Mouse (Mus musculus) hindbrain, embryonic 16.5 days (tissue): ENCODE results near the gene Nadk2. TPM values are rescaled to one million over a fixed set of nuclear protein-coding genes. Genes with fewer than 3 reads are reported as not detected.

Source experiments
- ATAC-seq: fragments of 200-750 bp; cut with Nextera tagmentation; 2 replicates; pipeline ENCODE4 v1.8.0; 2017; ENCODE audit warnings: moderate TSS enrichment, moderate library complexity
- H3K27ac ChIP-seq: fragments of 300-500 bp; sonication (generic); 2 replicates; pipeline ENCODE4 v1.5.1; 2014; ENCODE audit warnings: low read depth, mild to moderate bottlenecking, control low read depth, low read length, moderate library complexity
- H3K27me3 ChIP-seq: fragments of 300-500 bp; sonication (generic); replicated peaks from 2 replicates; pipeline ENCODE4 v1.6.1; 2014; ENCODE audit warnings: low read length; ENCODE audit not compliant: control insufficient read depth, insufficient read depth
- H3K36me3 ChIP-seq: fragments of 300-500 bp; sonication (generic); 2 replicates; pipeline ENCODE4 v1.6.1; 2014; ENCODE audit warnings: mild to moderate bottlenecking, low read length, moderate library complexity, mixed read lengths; ENCODE audit not compliant: control insufficient read depth, insufficient read depth
- H3K4me1 ChIP-seq: fragments of 300-500 bp; sonication (generic); 2 replicates; pipeline ENCODE4 v1.6.1; 2014; ENCODE audit warnings: low read depth, low read length; ENCODE audit not compliant: control insufficient read depth, insufficient read depth
- H3K4me2 ChIP-seq: fragments of 300-500 bp; sonication (generic); 2 replicates; pipeline ENCODE4 v1.6.1; 2014; ENCODE audit warnings: mild to moderate bottlenecking, low read length, control low read depth, moderate library complexity
- H3K4me3 ChIP-seq: fragments of 300-500 bp; sonication (generic); 2 replicates; pipeline ENCODE4 v1.5.1; 2014; ENCODE audit warnings: mild to moderate bottlenecking, low read length, control low read depth, moderate library complexity
- H3K9ac ChIP-seq: fragments of 300-500 bp; sonication (generic); 2 replicates; pipeline ENCODE4 v1.6.1; 2014; ENCODE audit warnings: low read depth, mild to moderate bottlenecking, control low read depth, low read length, moderate library complexity
- H3K9me3 ChIP-seq: fragments of 300-500 bp; sonication (generic); 2 replicates; pipeline ENCODE4 v1.6.1; 2014; ENCODE audit warnings: mild to moderate bottlenecking, low read length, moderate library complexity; ENCODE audit not compliant: control insufficient read depth
- WGBS: fragments of 180-500 bp; shearing (Covaris S2); extraction: QIAGEN DNeasy Blood & Tissue Kit; methylation state at CpG from one replicate; pipeline ENCODE4 v1.1.7; 2014; 5-methylcytosine and 5-hydroxymethylcytosine counted together
- polyA plus RNA-seq: library from polyadenylated mRNA; unstranded; fragments of >200 nt; fragmentation: Nextera tagmentation; extraction: Ambion mirVana; gene quantifications from 2 replicates; pipeline ENCODE4 v1.2.1, GENCODE M21; 2015

The Nadk2 gene
- polyA plus RNA-seq, 1 experiment from 2014 or later = 27.1 TPM

DNA sequence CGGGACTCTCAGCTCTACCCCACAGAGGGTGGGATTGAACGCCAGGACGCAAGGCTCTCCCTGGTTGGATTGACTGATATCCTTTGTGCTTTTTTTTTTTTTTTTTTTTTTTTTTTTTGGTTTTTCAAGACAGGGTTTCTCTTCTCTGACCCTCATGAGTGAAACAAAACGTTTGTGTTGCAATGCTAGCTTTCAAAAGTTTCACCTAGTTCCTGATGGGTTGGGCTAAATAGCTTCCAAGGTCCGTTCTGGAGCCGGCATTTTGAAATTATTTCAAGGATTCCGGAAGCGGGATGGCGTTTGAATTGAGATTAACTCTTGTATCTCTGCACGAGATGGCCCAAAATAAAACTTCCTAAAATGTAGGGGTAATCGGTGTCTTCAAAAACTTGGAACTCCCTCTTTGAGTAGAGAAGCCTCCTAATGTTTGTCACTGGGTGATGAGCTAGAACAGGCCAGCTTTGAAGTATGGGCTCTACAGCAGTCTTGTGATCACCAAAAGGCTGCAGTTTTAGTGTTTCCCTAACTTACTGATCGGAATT lies 2.1 kb downstream of the Nadk2 start:
- WGBS = 51% methylated on average over 12 of the region's 12 CpGs
- no peak overlapping the region for H3K27ac ChIP-seq

DNA sequence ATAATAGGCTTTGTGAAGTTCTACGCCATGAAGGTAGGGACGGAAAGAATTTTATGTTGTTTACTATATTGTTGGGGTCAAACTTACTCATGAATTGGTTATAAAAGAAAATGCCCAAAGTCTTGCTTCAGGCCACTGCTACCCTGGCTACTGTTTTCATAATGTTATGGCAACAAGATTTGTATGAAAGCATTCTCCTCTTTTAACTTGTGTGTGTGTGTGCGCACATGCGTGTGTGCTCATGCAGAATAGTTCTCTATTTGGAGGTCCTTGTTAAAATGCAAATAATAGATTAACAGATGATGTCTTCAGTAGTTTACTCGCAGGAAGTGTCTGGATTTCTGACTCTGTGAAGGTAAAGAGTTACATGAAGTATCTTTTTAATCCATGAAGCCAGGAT lies 2.6 kb downstream of the Nadk2 start:
- ATAC-seq = no peak
- H3K27ac ChIP-seq = no peak overlapping the region
- no peak overlapping the region for H3K9ac ChIP-seq
- H3K4me1 ChIP-seq = peaks cover 27% of the 10 kb centered on the region
- no peaks in the 10 kb centered on the region for H3K9me3 ChIP-seq
- WGBS = 77% methylated on average over 5 of the region's 5 CpGs
- H3K4me3 ChIP-seq = no peak overlapping the region; the same call in 1 of the 2 replicates
- no peaks in the 10 kb centered on the region for H3K27me3 ChIP-seq
- H3K36me3 ChIP-seq = no peaks in the 10 kb centered on the region
- peak overlapping the region; percentile 80 for H3K4me2 ChIP-seq

More for the DNA sequence above, 2.1 kb downstream of the Nadk2 start:
- no peak for ATAC-seq
- H3K4me1 ChIP-seq = peaks cover 27% of the 10 kb centered on the region
- H3K9me3 ChIP-seq = no peaks in the 10 kb centered on the region
- no peaks in the 10 kb centered on the region for H3K27me3 ChIP-seq
- H3K4me2 ChIP-seq = peak overlapping the region; percentile 80
- H3K4me3 ChIP-seq = peak overlapping the region; percentile 97
- H3K9ac ChIP-seq = 0 out of 2 replicates have a peak overlapping the region, but pooled peaks have one; percentile 27
- no peaks in the 10 kb centered on the region for H3K36me3 ChIP-seq

DNA sequence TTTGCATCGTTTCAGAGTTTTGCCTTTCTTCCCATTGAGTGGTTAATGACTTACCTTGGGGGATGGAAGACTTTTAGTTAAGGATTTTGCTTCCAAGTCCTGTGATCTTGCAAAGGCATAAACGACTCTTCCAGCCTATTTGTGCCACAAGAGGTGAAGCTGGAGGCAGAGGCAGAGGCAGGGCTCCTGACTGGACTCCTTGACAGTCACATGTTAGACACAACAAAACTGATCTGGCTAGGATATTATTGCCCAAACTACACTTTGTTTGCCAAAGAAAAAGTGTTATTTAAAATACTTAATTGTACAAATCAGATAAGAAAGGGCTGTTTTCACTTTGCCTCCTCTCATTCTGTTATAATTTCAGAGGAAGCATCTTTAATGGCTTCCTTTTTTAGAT lies 3.1 kb downstream of the Nadk2 start:
- Histone ChIP-seq H3K36me3 (no peaks in the 10 kb centered on the region), H3K27ac (no peak overlapping the region), H3K9ac (no peak overlapping the region), H3K27me3 (no peaks in the 10 kb centered on the region), H3K4me2 (no peak overlapping the region), H3K4me3 (no peak overlapping the region), H3K9me3 (no peaks in the 10 kb centered on the region), H3K4me1 (peaks cover 27% of the 10 kb centered on the region)
- 37% methylated on average over 2 of the region's 2 CpGs for WGBS
- no peak for ATAC-seq

DNA sequence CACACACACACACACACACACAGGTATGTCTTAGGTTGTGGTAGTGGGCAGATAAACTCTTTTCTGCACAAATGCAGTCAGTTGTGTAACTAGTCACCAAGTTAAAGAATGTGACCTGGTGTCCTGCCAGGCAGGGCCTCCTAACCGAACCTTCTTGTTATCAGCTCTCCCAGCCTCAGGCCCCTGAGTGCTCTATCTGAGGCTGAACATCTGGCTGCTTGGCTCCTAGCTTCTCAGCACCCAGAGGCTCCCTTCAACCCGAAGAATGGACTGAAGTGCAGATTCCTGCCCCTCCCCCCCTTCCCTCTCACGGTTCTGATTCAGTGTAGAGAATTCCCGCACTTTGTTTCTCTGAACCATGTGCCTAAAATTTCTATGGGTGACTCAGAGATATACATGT lies 3.6 kb downstream of the Nadk2 start:
- H3K9ac ChIP-seq = no peak overlapping the region
- no peak for ATAC-seq

DNA sequence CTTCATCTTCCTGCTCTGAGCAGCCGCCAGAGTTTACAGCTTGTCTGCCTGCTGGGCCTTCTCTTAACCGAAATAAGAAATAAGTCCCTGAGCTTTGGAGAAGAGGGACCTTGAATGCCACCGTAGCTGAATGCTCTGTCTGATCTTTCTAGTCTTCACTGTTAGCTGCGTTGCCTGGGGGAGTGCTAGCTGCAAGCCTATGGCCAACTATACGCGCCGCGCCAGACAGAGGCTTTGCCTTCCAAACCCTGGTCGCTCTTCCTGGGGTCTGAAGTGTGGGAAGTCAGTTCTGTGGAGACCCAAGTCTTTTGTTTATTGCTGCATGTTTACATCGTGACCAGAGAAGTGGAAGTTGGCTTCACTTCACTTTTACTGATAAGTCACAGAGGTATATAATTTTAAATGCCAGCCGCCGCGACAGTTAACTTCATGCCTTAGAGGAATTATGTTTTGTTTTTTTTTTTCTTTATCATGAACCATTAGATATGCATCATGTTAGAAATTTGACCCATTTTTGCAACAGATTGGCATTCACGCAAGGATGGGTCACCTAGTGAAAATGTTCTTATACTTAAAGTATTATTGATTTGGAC lies 4.6 kb downstream of the Nadk2 start:
- H3K27me3 ChIP-seq = no peaks in the 10 kb centered on the region
- no peaks in the 10 kb centered on the region for H3K36me3 ChIP-seq
- H3K4me1 ChIP-seq = peaks cover 21% of the 10 kb centered on the region
- WGBS = 80% methylated on average over 14 of the region's 14 CpGs
- no peak overlapping the region for H3K4me2 ChIP-seq
- H3K9ac ChIP-seq = no peak overlapping the region
- no peaks in the 10 kb centered on the region for H3K9me3 ChIP-seq
- ATAC-seq = no peak
- no peak overlapping the region for H3K27ac ChIP-seq
- H3K4me3 ChIP-seq = no peak overlapping the region

More for the DNA sequence above, 3.6 kb downstream of the Nadk2 start:
- H3K27ac ChIP-seq = no peak overlapping the region
- H3K4me1 ChIP-seq = peaks cover 27% of the 10 kb centered on the region
- no peaks in the 10 kb centered on the region for H3K36me3 ChIP-seq
- H3K4me2 ChIP-seq = no peak overlapping the region; the same call in 1 of the 2 replicates
- H3K4me3 ChIP-seq = no peak overlapping the region
- no peaks in the 10 kb centered on the region for H3K9me3 ChIP-seq
- 18% methylated on average over 4 of the region's 4 CpGs for WGBS
- H3K27me3 ChIP-seq = no peaks in the 10 kb centered on the region

DNA sequence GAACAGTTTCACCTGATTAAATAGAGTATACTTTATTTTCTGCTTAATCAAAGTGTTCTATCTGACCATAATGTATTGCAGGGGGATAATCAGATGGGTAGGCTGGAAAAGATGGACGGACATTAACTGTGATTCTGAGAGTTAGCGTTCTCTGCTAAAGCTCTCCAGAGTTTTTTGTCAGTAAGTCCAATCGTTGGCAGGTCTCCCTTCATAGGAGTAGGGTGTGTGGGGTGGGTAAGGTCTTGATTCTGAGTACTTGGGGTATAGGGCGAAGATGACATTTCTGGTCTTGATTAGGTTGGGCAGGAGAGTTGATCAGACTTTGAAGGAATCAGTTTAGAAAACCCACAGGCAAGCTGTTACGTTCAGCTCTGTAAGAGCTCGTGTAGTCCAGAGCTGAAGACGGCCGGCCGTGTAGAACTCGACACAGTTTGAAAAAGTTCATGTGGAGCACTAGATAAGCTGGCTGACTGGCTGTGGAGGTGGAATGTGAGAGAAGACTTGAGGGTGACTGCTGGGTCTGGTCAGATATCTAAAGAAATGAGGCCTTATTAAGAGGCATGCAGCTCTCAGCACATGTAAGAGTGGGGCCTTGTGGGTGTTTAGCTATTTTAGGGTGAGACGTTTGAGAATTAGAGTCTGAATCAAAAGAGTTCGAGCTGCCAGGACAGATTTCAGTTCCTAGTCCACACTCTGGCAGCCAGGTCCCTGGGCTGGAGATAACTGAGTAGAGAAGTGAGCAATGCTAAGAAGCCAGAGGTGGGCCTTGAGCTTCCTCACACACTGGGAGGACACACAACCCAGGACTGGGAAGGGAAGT lies 7.6 kb downstream of the Nadk2 start:
- peaks cover 7% of the 10 kb centered on the region for H3K4me1 ChIP-seq
- H3K36me3 ChIP-seq = no peaks in the 10 kb centered on the region
- no peak overlapping the region for H3K27ac ChIP-seq
- H3K9me3 ChIP-seq = no peaks in the 10 kb centered on the region
- H3K4me3 ChIP-seq = no peak overlapping the region
- no peak overlapping the region for H3K9ac ChIP-seq
- no peak for ATAC-seq
- no peaks in the 10 kb centered on the region for H3K27me3 ChIP-seq
- WGBS = 86% methylated on average over 12 of the region's 12 CpGs
- H3K4me2 ChIP-seq = no peak overlapping the region

DNA sequence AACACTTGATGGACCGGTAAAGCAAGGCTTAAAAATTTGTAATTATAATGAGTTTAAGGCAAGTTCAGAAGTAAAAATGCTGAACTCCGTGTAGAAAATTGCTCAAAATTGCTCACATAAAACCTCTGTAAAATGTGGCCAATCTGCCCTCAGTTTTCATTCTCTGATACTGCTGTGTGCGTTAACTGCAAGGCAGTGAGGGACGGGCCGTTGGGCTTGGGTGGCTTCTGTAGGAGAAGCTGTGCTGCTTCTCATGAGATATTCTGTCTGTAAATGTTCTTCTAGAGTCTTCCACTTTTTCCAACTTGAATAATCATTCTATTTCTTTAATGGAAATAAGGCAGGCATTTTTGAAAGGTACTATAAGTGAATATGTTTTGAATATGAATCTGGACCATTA lies 8.6 kb downstream of the Nadk2 start:
- Histone ChIP-seq H3K36me3 (no peaks in the 10 kb centered on the region), H3K27me3 (no peaks in the 10 kb centered on the region), H3K4me3 (no peak overlapping the region), H3K4me1 (peaks cover 5% of the 10 kb centered on the region), H3K27ac (no peak overlapping the region), H3K9ac (no peak overlapping the region), H3K9me3 (no peaks in the 10 kb centered on the region), H3K4me2 (no peak overlapping the region)
- ATAC-seq = no peak
- WGBS = 66% methylated on average over 5 of the region's 5 CpGs

DNA sequence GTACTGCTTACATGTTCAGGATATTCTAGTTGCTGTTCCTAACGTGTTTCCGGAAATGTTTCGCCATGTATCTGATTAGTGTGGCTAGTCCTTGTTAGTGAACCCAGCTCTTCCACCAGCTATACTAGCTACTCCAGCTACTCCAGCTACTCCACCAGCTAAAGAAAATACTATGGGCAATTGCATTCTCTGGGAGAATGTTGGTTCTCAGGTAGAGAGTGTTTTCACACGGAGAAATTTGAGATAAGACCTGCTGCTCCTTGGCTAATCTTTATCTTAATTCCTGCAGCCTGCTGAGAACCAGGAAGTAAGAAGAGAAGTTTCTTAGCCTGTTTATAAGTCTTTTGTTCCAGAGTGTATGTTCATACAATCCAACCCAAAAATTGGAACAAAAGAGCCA lies 9.1 kb downstream of the Nadk2 start:
- Histone ChIP-seq H3K36me3 (no peaks in the 10 kb centered on the region), H3K4me3 (no peak overlapping the region), H3K27ac (no peak overlapping the region), H3K4me1 (peaks cover under 1% of the 10 kb centered on the region), H3K9me3 (no peaks in the 10 kb centered on the region), H3K9ac (no peak overlapping the region), H3K4me2 (no peak overlapping the region), H3K27me3 (no peaks in the 10 kb centered on the region)
- WGBS = 82% methylated on average over 4 of the region's 4 CpGs
- ATAC-seq = no peak

DNA sequence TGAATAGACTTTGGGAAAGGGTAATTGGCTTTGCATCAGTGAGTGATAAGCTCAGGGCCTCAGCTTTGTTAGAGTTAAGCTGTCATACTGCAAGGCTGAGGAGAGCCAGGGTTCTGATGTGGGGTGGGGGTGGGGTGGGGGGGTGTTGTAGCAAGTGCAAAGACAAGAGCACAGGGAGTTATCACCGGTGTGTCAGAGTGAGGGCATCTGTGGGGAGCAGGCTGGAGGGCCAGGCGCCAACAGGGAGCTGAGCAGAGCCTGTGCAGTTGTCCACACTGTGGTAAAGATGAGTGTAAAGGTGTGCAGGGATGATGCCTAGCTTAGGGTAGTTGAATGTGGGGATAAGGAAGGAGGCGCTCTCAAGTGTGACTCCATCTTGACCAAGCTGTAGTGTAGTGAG lies 10.2 kb downstream of the Nadk2 start:
- Histone ChIP-seq H3K9ac (no peak overlapping the region), H3K36me3 (no peaks in the 10 kb centered on the region), H3K4me2 (no peak overlapping the region), H3K9me3 (no peaks in the 10 kb centered on the region), H3K27ac (no peak overlapping the region), H3K27me3 (no peaks in the 10 kb centered on the region), H3K4me1 (no peaks in the 10 kb centered on the region), H3K4me3 (no peak overlapping the region)
- 86% methylated on average over 3 of the region's 3 CpGs for WGBS
- ATAC-seq = no peak
